Mouse (Mus musculus): ENCODE data around the gene Slc35c2.

Gene Slc35c2

GRCm38 (mm10) chr2:165253269-165253668 lies 34.4 kb downstream of the Slc35c2 start:
- in situ Hi-C loops (cut with MboI; ENCODE audit: low pct_unique_long_range_greater_than_20kb in 1 of 2, low sequenced_read_pairs in 2 of 2, unreplicated experiment in 1 of 2), result no loop called here

GRCm38 (mm10) chr2:165252801-165253200 lies 34.9 kb downstream of the Slc35c2 start:
- in situ Hi-C loops (cut with MboI; ENCODE audit: low pct_unique_long_range_greater_than_20kb in 1 of 2, low sequenced_read_pairs in 2 of 2, unreplicated experiment in 1 of 2), result no loop called here

- in situ Hi-C loops (cut with MboI; ENCODE audit: low pct_unique_long_range_greater_than_20kb in 1 of 2, low sequenced_read_pairs in 2 of 2, unreplicated experiment in 1 of 2), result no loop called here
Observed at GRCm38 (mm10) chr2:165252381-165252780, 35.3 kb downstream of the Slc35c2 start.

GRCm38 (mm10) chr2:165250903-165251302 lies 36.8 kb downstream of the Slc35c2 start:
- in situ Hi-C loops (cut with MboI; ENCODE audit: low pct_unique_long_range_greater_than_20kb in 1 of 2, low sequenced_read_pairs in 2 of 2, unreplicated experiment in 1 of 2), result no loop called here

- in situ Hi-C loops (cut with MboI; ENCODE audit: low pct_unique_long_range_greater_than_20kb in 1 of 2, low sequenced_read_pairs in 2 of 2, unreplicated experiment in 1 of 2), result no loop called here
Observed at GRCm38 (mm10) chr2:165248967-165249366, 38.7 kb downstream of the Slc35c2 start.

GRCm38 (mm10) chr2:165246349-165246748 lies 41.3 kb downstream of the Slc35c2 start:
- in situ Hi-C loops (cut with MboI; ENCODE audit: low pct_unique_long_range_greater_than_20kb in 1 of 2, low sequenced_read_pairs in 2 of 2, unreplicated experiment in 1 of 2), result no loop called here

- in situ Hi-C loops (cut with MboI; ENCODE audit: low pct_unique_long_range_greater_than_20kb in 1 of 2, low sequenced_read_pairs in 2 of 2, unreplicated experiment in 1 of 2), result no loop called here
Observed at GRCm38 (mm10) chr2:165243122-165243720, 44.4 kb downstream of the Slc35c2 start.

- in situ Hi-C loops (cut with MboI; ENCODE audit: low pct_unique_long_range_greater_than_20kb in 1 of 2, low sequenced_read_pairs in 2 of 2, unreplicated experiment in 1 of 2), result no loop called here
Observed at GRCm38 (mm10) chr2:165242575-165242974, 45.1 kb downstream of the Slc35c2 start.

- in situ Hi-C loops (cut with MboI; ENCODE audit: low pct_unique_long_range_greater_than_20kb in 1 of 2, low sequenced_read_pairs in 2 of 2, unreplicated experiment in 1 of 2), result no loop called here
Observed at GRCm38 (mm10) chr2:165241786-165242185, 45.9 kb downstream of the Slc35c2 start.

GRCm38 (mm10) chr2:165240371-165240770 lies 47.3 kb downstream of the Slc35c2 start:
- in situ Hi-C loops (cut with MboI; ENCODE audit: low pct_unique_long_range_greater_than_20kb in 1 of 2, low sequenced_read_pairs in 2 of 2, unreplicated experiment in 1 of 2), result no loop called here

- in situ Hi-C loops (cut with MboI; ENCODE audit: low pct_unique_long_range_greater_than_20kb in 1 of 2, low sequenced_read_pairs in 2 of 2, unreplicated experiment in 1 of 2), result loop anchor here in 1 of 2 experiments (10.0 kb wide), 1 partner anchor 165 kb away; no protein-coding TSS in a partner anchor
Observed at GRCm38 (mm10) chr2:165239533-165240144, 48.0 kb downstream of the Slc35c2 start.

GRCm38 (mm10) chr2:165238416-165239145 lies 49.1 kb downstream of the Slc35c2 start:
- in situ Hi-C loops (cut with MboI; ENCODE audit: low pct_unique_long_range_greater_than_20kb in 1 of 2, low sequenced_read_pairs in 2 of 2, unreplicated experiment in 1 of 2), result loop anchor here in 1 of 2 experiments (10.0 kb wide), 1 partner anchor 164 kb away; no protein-coding TSS in a partner anchor

GRCm38 (mm10) chr2:165234613-165235291 lies 52.9 kb downstream of the Slc35c2 start, which contains the start of gene Cdh22:
Cdh22 (minus strand) TSS chr2:165234853.
- in situ Hi-C loops (cut with MboI; ENCODE audit: low pct_unique_long_range_greater_than_20kb in 1 of 2, low sequenced_read_pairs in 2 of 2, unreplicated experiment in 1 of 2), result loop anchor here in 1 of 2 experiments (10.0 kb wide), 1 partner anchor 160 kb away; no protein-coding TSS in a partner anchor

GRCm38 (mm10) chr2:165234291-165234612 lies 53.4 kb downstream of the Slc35c2 start:
- in situ Hi-C loops (cut with MboI; ENCODE audit: low pct_unique_long_range_greater_than_20kb in 1 of 2, low sequenced_read_pairs in 2 of 2, unreplicated experiment in 1 of 2), result loop anchor here in 1 of 2 experiments (10.0 kb wide), 1 partner anchor 159 kb away; no protein-coding TSS in a partner anchor

- in situ Hi-C loops (cut with MboI; ENCODE audit: low pct_unique_long_range_greater_than_20kb in 1 of 2, low sequenced_read_pairs in 2 of 2, unreplicated experiment in 1 of 2), result loop anchor here in 1 of 2 experiments (10.0 kb wide), 1 partner anchor 159 kb away; no protein-coding TSS in a partner anchor
Observed at GRCm38 (mm10) chr2:165233491-165234290, 54.0 kb downstream of the Slc35c2 start.

- in situ Hi-C loops (cut with MboI; ENCODE audit: low pct_unique_long_range_greater_than_20kb in 1 of 2, low sequenced_read_pairs in 2 of 2, unreplicated experiment in 1 of 2), result no loop called here
Observed at GRCm38 (mm10) chr2:165229050-165229449, 58.6 kb downstream of the Slc35c2 start.

All from mouse embryonic stem cell (cell line).